Mouse (Mus musculus): ENCODE results near the gene Lrrc47. TPM values are rescaled to one million over a fixed set of nuclear protein-coding genes. Genes with fewer than 3 reads are reported as not detected.

The Lrrc47 gene
- polyA plus RNA-seq, 1 experiment from 2014 or later: 44.3 TPM

GRCm38 (mm10) chr4:154045837-154046236 lies 34.3 kb downstream of the Lrrc47 start:
- peaks cover 4% of the 10 kb centered on the region for H3K27me3 ChIP-seq
- DNase-seq (ENCODE audit: low read depth, low spot score) (no peak), ATAC-seq (no peak)
- in situ Hi-C loops (cut with MboI; ENCODE audit: low pct_unique_long_range_greater_than_20kb): loop anchor here (25.0 kb wide), 1 partner anchor 241 kb away; no protein-coding TSS in a partner anchor
- CTCF ChIA-PET: interaction anchor here (0.8 kb wide), 1 partner anchor 9 kb away, joined by 3 read pairs; no protein-coding TSS in a partner anchor
- POLR2A ChIA-PET: no interaction called here
- no peak for TF ChIP-seq CTCF (IDR thresholded peaks at IDR 0.05)

- DNase-seq (ENCODE audit: low read depth, low spot score): no peak
- in situ Hi-C loops (cut with MboI; ENCODE audit: low pct_unique_long_range_greater_than_20kb): no loop called here
- no peak for TF ChIP-seq CTCF (IDR thresholded peaks at IDR 0.05)
- peaks cover 1% of the 10 kb centered on the region for H3K27me3 ChIP-seq
- ChIA-PET CTCF (no interaction called here), POLR2A (no interaction called here)
- ATAC-seq: no peak
Observed at GRCm38 (mm10) chr4:154051401-154051800, 39.9 kb downstream of the Lrrc47 start.

- no peak for ATAC-seq
- ChIA-PET CTCF (no interaction called here), POLR2A (no interaction called here)
- no peak for DNase-seq (ENCODE audit: low read depth, low spot score)
- no peak for TF ChIP-seq CTCF (IDR thresholded peaks at IDR 0.05)
- H3K27me3 ChIP-seq: no peaks in the 10 kb centered on the region
- in situ Hi-C loops (cut with MboI; ENCODE audit: low pct_unique_long_range_greater_than_20kb): no loop called here
Observed at GRCm38 (mm10) chr4:154053065-154053464, 41.5 kb downstream of the Lrrc47 start.

GRCm38 (mm10) chr4:154055482-154055881 lies 44.0 kb downstream of the Lrrc47 start:
- ATAC-seq: no peak
- no peak for DNase-seq (ENCODE audit: low read depth, low spot score)
- H3K27me3 ChIP-seq: peaks cover 3% of the 10 kb centered on the region
- in situ Hi-C loops (cut with MboI; ENCODE audit: low pct_unique_long_range_greater_than_20kb): no loop called here
- ChIA-PET POLR2A (no interaction called here), CTCF (no interaction called here)
- TF ChIP-seq CTCF (IDR thresholded peaks at IDR 0.05): no peak

- TF ChIP-seq CTCF (IDR thresholded peaks at IDR 0.05): no peak
- no peak for DNase-seq (ENCODE audit: low read depth, low spot score)
- peaks cover 3% of the 10 kb centered on the region for H3K27me3 ChIP-seq
- CTCF ChIA-PET: no interaction called here
- in situ Hi-C loops (cut with MboI; ENCODE audit: low pct_unique_long_range_greater_than_20kb): no loop called here
- POLR2A ChIA-PET: no interaction called here
- ATAC-seq: no peak
Observed at GRCm38 (mm10) chr4:154056046-154056445, 44.5 kb downstream of the Lrrc47 start.

- ATAC-seq (no peak), DNase-seq (ENCODE audit: low read depth, low spot score) (no peak)
- in situ Hi-C loops (cut with MboI; ENCODE audit: low pct_unique_long_range_greater_than_20kb): no loop called here
- TF ChIP-seq CTCF (IDR thresholded peaks at IDR 0.05): no peak
- ChIA-PET CTCF (no interaction called here), POLR2A (no interaction called here)
- peaks cover 3% of the 10 kb centered on the region for H3K27me3 ChIP-seq
Observed at GRCm38 (mm10) chr4:154056661-154057060, 45.1 kb downstream of the Lrrc47 start.

GRCm38 (mm10) chr4:154057696-154058095 lies 46.2 kb downstream of the Lrrc47 start:
- CTCF ChIA-PET: no interaction called here
- H3K27me3 ChIP-seq: peaks cover 7% of the 10 kb centered on the region
- POLR2A ChIA-PET: no interaction called here
- in situ Hi-C loops (cut with MboI; ENCODE audit: low pct_unique_long_range_greater_than_20kb): no loop called here
- DNase-seq (ENCODE audit: low read depth, low spot score) (no peak), ATAC-seq (no peak)
- TF ChIP-seq CTCF (IDR thresholded peaks at IDR 0.05): no peak

- ChIA-PET CTCF (interaction anchor here (0.7 to 2.5 kb wide), 5 partner anchors 35 to 89 kb away, joined by 3 to 7 read pairs (median 4); partner anchors contain the start of gene Smim1), POLR2A (interaction anchor here (0.6 to 0.7 kb wide), 2 partner anchors 118 to 344 kb away, joined by 3 to 4 read pairs; no protein-coding TSS in a partner anchor)
- no peak for TF ChIP-seq CTCF (IDR thresholded peaks at IDR 0.05)
- H3K27me3 ChIP-seq: peaks cover 10% of the 10 kb centered on the region
- DNase-seq (ENCODE audit: low read depth, low spot score): no peak
- in situ Hi-C loops (cut with MboI; ENCODE audit: low pct_unique_long_range_greater_than_20kb): no loop called here
- no peak for ATAC-seq
Observed at GRCm38 (mm10) chr4:154064827-154065773, 53.6 kb downstream of the Lrrc47 start.

- no peaks in the 10 kb centered on the region for H3K27me3 ChIP-seq
- TF ChIP-seq CTCF (IDR thresholded peaks at IDR 0.05): no peak
- ChIA-PET POLR2A (no interaction called here), CTCF (no interaction called here)
- ATAC-seq: no peak
- no peak for DNase-seq (ENCODE audit: low read depth, low spot score)
- in situ Hi-C loops (cut with MboI; ENCODE audit: low pct_unique_long_range_greater_than_20kb): no loop called here
Observed at GRCm38 (mm10) chr4:154070896-154071295, 59.4 kb downstream of the Lrrc47 start.

Other genes with a start within 250 kb of the Lrrc47 start
- 20.7 TPM for gene A430005L14Rik, start 54.5 kb upstream of the Lrrc47 start, polyA plus RNA-seq (2021)
- 4.1 TPM for gene Dffb, start 36.6 kb upstream of the Lrrc47 start, polyA plus RNA-seq (2021)
- 19.2 TPM for gene Cep104, start 36.5 kb upstream of the Lrrc47 start, polyA plus RNA-seq (2021)
- gene Smim1, start 14.5 kb downstream of the Lrrc47 start, polyA plus RNA-seq (2021): 46.4 TPM
- gene Ccdc27, start 30.9 kb downstream of the Lrrc47 start, polyA plus RNA-seq (2021): 0.03 TPM
- gene Trp73, start 128.5 kb downstream of the Lrrc47 start, polyA plus RNA-seq (2021): 0.46 TPM
- 15.9 TPM for gene Wrap73, start 130.6 kb downstream of the Lrrc47 start, polyA plus RNA-seq (2021)
- 55.4 TPM for gene Tprgl, start 148.9 kb downstream of the Lrrc47 start, polyA plus RNA-seq (2021)
- 2.0 TPM for gene Megf6, start 159.0 kb downstream of the Lrrc47 start, polyA plus RNA-seq (2021)